Comparison of ENCODE assay signal across 17 mouse cellular contexts in genomic region chr10:83629878-83630277, GRCm38 (mm10).
"Had no signal": no experiment of that assay in that cellular context is flagged by ENCODE, and none has a peak within 500 bp of the region (broad histone marks: within the 10 kb centered on the region; RNA-seq: fewer than 3 reads in every experiment).

No protein-coding gene starts in this region.

- H3K4me2 ChIP-seq: lung, embryonic 14.5 days; midbrain, embryonic 12.5 days; neural tube, embryonic 13.5 days; neural tube, embryonic 15.5 days had no signal

- H3K4me3 ChIP-seq: midbrain, embryonic 10.5 days; midbrain, embryonic 12.5 days; myocyte; neural tube, embryonic 13.5 days; neural tube, embryonic 15.5 days had no signal

- H3K27me3 ChIP-seq: midbrain, embryonic 12.5 days; neural tube, embryonic 13.5 days; neural tube, embryonic 15.5 days had no signal

- DNase-seq: lung, embryonic 14.5 days; midbrain, embryonic 14.5 days; retina, postnatal 1 day; right cerebral cortex, adult 18-20 months; right cerebral cortex, postnatal 25 days; right cerebral cortex, postnatal 4 days; spleen, adult 18-20 months; thymus, adult 2 months; thymus, postnatal 25 days; thymus, postnatal 4 days had no signal

- ATAC-seq: midbrain, embryonic 16.5 days had no signal

- H3K9me3 ChIP-seq: midbrain, embryonic 10.5 days; midbrain, embryonic 12.5 days; neural tube, embryonic 13.5 days; neural tube, embryonic 15.5 days had no signal

- H3K27ac ChIP-seq: liver, embryonic 14.5 days; midbrain, embryonic 10.5 days; midbrain, embryonic 12.5 days; neural tube, embryonic 13.5 days; neural tube, embryonic 15.5 days had no signal

- H3K9ac ChIP-seq: liver, embryonic 14.5 days; lung, embryonic 14.5 days; midbrain, embryonic 12.5 days; neural tube, embryonic 13.5 days; neural tube, embryonic 15.5 days had no signal
